In genomic region chr11:115635484-115635883, GRCm38 (mm10) we compare ENCODE assay signal across 30 mouse cellular contexts.
"Had no signal": no experiment of that assay in that cellular context is flagged by ENCODE, and none has a peak within 500 bp of the region (broad histone marks: within the 10 kb centered on the region; RNA-seq: fewer than 3 reads in every experiment).

No protein-coding gene starts in this region.

- DNase-seq: left cerebral cortex, postnatal 4 days; liver; liver, embryonic 13.5 days; liver, postnatal 0 days; lung, adult 18-20 months; lung, adult 2 months; lung, embryonic 14.5 days; lung, postnatal 10 days; lung, postnatal 14 days; lung, postnatal 36 days; lung, postnatal 4 days; midbrain, embryonic 14.5 days had no signal

- H3K4me3 ChIP-seq: limb, embryonic 10.5 days; limb, embryonic 12.5 days; limb, embryonic 13.5 days; limb, embryonic 15.5 days; liver, embryonic 12.5 days; liver, embryonic 13.5 days; liver, embryonic 15.5 days; lung, embryonic 15.5 days; megakaryocyte, embryonic 14.5 days; midbrain, embryonic 10.5 days; midbrain, embryonic 12.5 days; midbrain, embryonic 13.5 days; midbrain, embryonic 15.5 days; myocyte; neural tube, embryonic 12.5 days had no signal

- H3K27ac ChIP-seq: limb, embryonic 10.5 days; limb, embryonic 12.5 days; limb, embryonic 13.5 days; limb, embryonic 15.5 days; liver, embryonic 12.5 days; liver, embryonic 13.5 days; liver, embryonic 14.5 days; liver, embryonic 15.5 days; lung, embryonic 15.5 days; macrophage; midbrain, embryonic 10.5 days; midbrain, embryonic 12.5 days; midbrain, embryonic 13.5 days; midbrain, embryonic 15.5 days; neural tube, embryonic 12.5 days had no signal

- ATAC-seq: liver, embryonic 12.5 days; liver, postnatal 0 days; lung, postnatal 0 days; midbrain, embryonic 13.5 days; midbrain, embryonic 15.5 days; midbrain, embryonic 16.5 days had no signal
